Mouse (Mus musculus) activated CD4-positive, CD25-positive, alpha-beta regulatory T cell, adult 9 weeks (primary cell): ENCODE results near the gene Rsph3a. TPM values are rescaled to one million over a fixed set of nuclear protein-coding genes. Genes with fewer than 3 reads are reported as not detected.

ENCODE experiments used
- polyA plus RNA-seq: library from polyadenylated mRNA; unstranded; fragments of 100-300 nt; shearing (Covaris generic); gene quantifications from one replicate; pipeline ENCODE4 v1.2.1, GENCODE M21; 2017

Rsph3a gene
- 28.9 TPM for polyA plus RNA-seq

GRCm38 (mm10) chr17:7945117-7946052 is at the start of gene Rsph3a:
TSS of gene Rsph3a (plus strand) at chr17:7945614.

GRCm38 (mm10) chr17:7925413-7926160 is 19.8 kb upstream of the Rsph3a start, which contains the start of gene Tagap:
TSS of gene Tagap (plus strand) at chr17:7926000.

Other genes with a start within 250 kb of the Rsph3a start
- gene Fndc1, start 118.3 kb upstream of the Rsph3a start, polyA plus RNA-seq: not detected
- 167 TPM for gene Tagap, start 19.6 kb upstream of the Rsph3a start, polyA plus RNA-seq
- gene Gm49673, start 202.2 kb downstream of the Rsph3a start, polyA plus RNA-seq: not detected
- 30.3 TPM for gene Rnaset2a, start 202.5 kb downstream of the Rsph3a start, polyA plus RNA-seq
- 27.2 TPM for gene Fgfr1op, start 219.9 kb downstream of the Rsph3a start, polyA plus RNA-seq